Mouse (Mus musculus) embryo, embryonic 9.5 days (tissue): ENCODE measurements around the gene Dnaja2.

Experiments
- DNase-seq: peaks from one replicate; pipeline ENCODE4 v3.0.0-alpha.2; 2017; ENCODE audit errors: extremely low spot score

The Dnaja2 gene

GRCm38 (mm10) chr8:85555181-85556145 is at the start of gene Dnaja2:
Dnaja2 (minus strand) TSS chr8:85555344.
- DNase-seq, result peak; percentile 94

GRCm38 (mm10) chr8:85604201-85604600 is 49.1 kb upstream of the Dnaja2 start:
- no peak for DNase-seq

GRCm38 (mm10) chr8:85603203-85603895 is 48.2 kb upstream of the Dnaja2 start:
- peak; percentile 58 for DNase-seq

- no peak for DNase-seq
Observed at GRCm38 (mm10) chr8:85602737-85603136, 47.6 kb upstream of the Dnaja2 start.

- DNase-seq, result no peak
Observed at GRCm38 (mm10) chr8:85601741-85602140, 46.6 kb upstream of the Dnaja2 start.

GRCm38 (mm10) chr8:85597413-85598191 is 42.5 kb upstream of the Dnaja2 start:
- DNase-seq, result no peak

GRCm38 (mm10) chr8:85595391-85595790 is 40.2 kb upstream of the Dnaja2 start:
- DNase-seq, result no peak

GRCm38 (mm10) chr8:85594983-85595382 is 39.8 kb upstream of the Dnaja2 start:
- no peak for DNase-seq

- no peak for DNase-seq
Observed at GRCm38 (mm10) chr8:85593324-85593723, 38.2 kb upstream of the Dnaja2 start.

- no peak for DNase-seq
Observed at GRCm38 (mm10) chr8:85591532-85591931, 36.4 kb upstream of the Dnaja2 start.

- no peak for DNase-seq
Observed at GRCm38 (mm10) chr8:85590258-85590657, 35.1 kb upstream of the Dnaja2 start.

GRCm38 (mm10) chr8:85588596-85588995 is 33.5 kb upstream of the Dnaja2 start:
- DNase-seq, result no peak

- DNase-seq, result no peak
Observed at GRCm38 (mm10) chr8:85577666-85578065, 22.5 kb upstream of the Dnaja2 start.

- no peak for DNase-seq
Observed at GRCm38 (mm10) chr8:85573972-85574496, 18.9 kb upstream of the Dnaja2 start.

- DNase-seq, result no peak
Observed at GRCm38 (mm10) chr8:85570466-85570865, 15.3 kb upstream of the Dnaja2 start.

- no peak for DNase-seq
Observed at GRCm38 (mm10) chr8:85567801-85568200, 12.7 kb upstream of the Dnaja2 start.

GRCm38 (mm10) chr8:85565186-85565585 is 10.0 kb upstream of the Dnaja2 start:
- DNase-seq, result no peak

- no peak for DNase-seq
Observed at GRCm38 (mm10) chr8:85563336-85563735, 8.2 kb upstream of the Dnaja2 start.

GRCm38 (mm10) chr8:85559966-85560365 is 4.8 kb upstream of the Dnaja2 start:
- no peak for DNase-seq

- DNase-seq, result no peak
Observed at GRCm38 (mm10) chr8:85559201-85559600, 4.1 kb upstream of the Dnaja2 start.

- no peak for DNase-seq
Observed at GRCm38 (mm10) chr8:85557601-85557986, 2.5 kb upstream of the Dnaja2 start.
